Mouse (Mus musculus): ENCODE data around the gene Mob3a. TPM values are rescaled to one million over a fixed set of nuclear protein-coding genes. Genes with fewer than 3 reads are reported as not detected.

Mob3a gene
- total RNA-seq, 1 experiment = 29.2 TPM

DNA sequence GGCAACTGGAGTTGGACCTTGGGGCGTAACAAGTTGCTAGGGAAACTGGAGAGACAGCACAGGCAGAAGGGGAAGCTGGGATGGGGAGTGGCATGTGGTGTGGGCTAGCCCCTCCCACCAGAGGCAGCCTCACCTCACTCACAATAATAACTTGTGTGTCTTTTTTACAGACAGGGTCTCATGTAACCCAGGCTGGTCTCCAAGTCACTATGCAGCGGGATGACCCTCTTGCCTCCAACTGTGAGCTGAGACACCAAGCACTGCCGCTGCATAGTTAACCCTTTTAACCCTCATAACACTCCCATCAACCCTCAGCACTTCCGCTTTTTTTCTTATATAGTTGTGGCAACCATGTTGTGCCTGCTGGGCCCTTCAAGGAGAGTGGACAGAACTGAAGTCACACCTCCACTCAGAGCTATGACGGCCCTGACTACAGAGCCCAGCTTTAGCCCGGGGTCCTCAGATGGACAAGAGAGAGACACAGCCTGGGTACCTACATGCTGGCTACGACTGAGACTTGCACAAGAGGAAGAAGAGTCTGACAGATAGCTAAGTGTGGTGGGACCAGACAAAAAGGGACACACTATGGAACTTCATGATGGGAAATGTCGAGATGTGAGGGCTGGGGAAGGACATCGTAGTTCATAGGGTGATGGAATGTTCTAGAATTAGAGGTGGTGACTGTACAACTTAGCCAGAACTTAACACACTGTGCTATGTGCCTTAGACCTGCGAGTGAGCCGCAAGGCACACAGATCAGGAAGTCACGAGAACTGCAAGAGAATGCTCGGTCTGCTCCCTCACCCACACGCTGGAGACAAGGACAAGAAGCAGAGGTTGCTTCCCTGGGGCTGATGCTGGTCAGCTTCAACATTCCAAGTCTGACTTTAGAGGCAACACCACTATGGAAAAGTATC lies 9.3 kb downstream of the Mob3a start:
- no peak for DNase-seq (ENCODE audit: low read depth, low spot score)
- Histone ChIP-seq H3K4me1 (ENCODE audit: control insufficient read depth in 2 of 2, insufficient read depth in 2 of 2, low read length in 2 of 2, poor library complexity in 1 of 2) (peaks cover 4 to 27% of the 10 kb centered on the region in 2 experiments; a peak in 3 of 4 replicates), H3K36me3 (ENCODE audit: control insufficient read depth, insufficient read depth, low read length, poor library complexity, severe bottlenecking) (peaks cover 8% of the 10 kb centered on the region; the same call in 1 of the 2 replicates), H3K9ac (ENCODE audit: insufficient read depth, low read depth, low read length, poor library complexity, severe bottlenecking) (no peak overlapping the region), H3K4me3 (ENCODE audit: insufficient read depth in 1 of 2, low read depth in 1 of 2, low read length in 2 of 2, poor library complexity in 1 of 2, severe bottlenecking in 1 of 2) (no peak overlapping the region), H3K9me3 (ENCODE audit: control insufficient read depth, insufficient read depth, low read depth, low read length) (no peaks in the 10 kb centered on the region), H3K27ac (ENCODE audit: insufficient read depth, low read depth, low read length, poor library complexity, severe bottlenecking) (no peak overlapping the region)
- in situ Hi-C loops (cut with MboI; ENCODE audit: low sequenced_read_pairs in 2 of 2, unreplicated experiment in 2 of 2) = no loop called here
- TF ChIP-seq ZNF384 (IDR thresholded peaks at IDR 0.05; ENCODE audit: low read depth, low read length) (no peak), HCFC1 (IDR thresholded peaks at IDR 0.05; ENCODE audit: borderline replicate concordance, insufficient read depth, low read length) (no peak)

DNA sequence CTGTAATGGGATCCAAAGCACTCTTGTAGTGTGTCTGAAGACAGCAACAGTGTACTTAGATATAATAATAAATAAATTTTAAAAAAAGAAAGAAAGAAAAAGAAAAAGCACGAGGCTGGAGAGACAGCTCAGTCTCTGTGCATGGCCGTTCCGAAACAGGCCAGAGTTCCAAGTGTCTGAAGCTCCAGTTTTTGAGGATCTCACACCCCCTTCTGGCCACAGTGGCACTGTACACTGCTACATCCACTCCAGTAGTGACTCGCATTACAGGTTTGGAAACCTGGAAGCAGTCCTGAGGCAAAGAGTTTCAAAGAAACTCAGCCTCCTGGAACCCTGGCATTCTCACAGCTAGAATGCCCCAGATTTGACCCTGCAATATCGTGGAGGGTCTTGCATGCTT lies 13.9 kb downstream of the Mob3a start:
- Histone ChIP-seq H3K27ac (ENCODE audit: insufficient read depth, low read depth, low read length, poor library complexity, severe bottlenecking) (no peak overlapping the region), H3K36me3 (ENCODE audit: control insufficient read depth, insufficient read depth, low read length, poor library complexity, severe bottlenecking) (peaks cover 15% of the 10 kb centered on the region; the same call in 1 of the 2 replicates), H3K9ac (ENCODE audit: insufficient read depth, low read depth, low read length, poor library complexity, severe bottlenecking) (no peak overlapping the region), H3K4me3 (ENCODE audit: insufficient read depth in 1 of 2, low read depth in 1 of 2, low read length in 2 of 2, poor library complexity in 1 of 2, severe bottlenecking in 1 of 2) (no peak overlapping the region), H3K9me3 (ENCODE audit: control insufficient read depth, insufficient read depth, low read depth, low read length) (no peaks in the 10 kb centered on the region), H3K4me1 (ENCODE audit: control insufficient read depth in 2 of 2, insufficient read depth in 2 of 2, low read length in 2 of 2, poor library complexity in 1 of 2) (peaks cover 0 to 9% of the 10 kb centered on the region in 2 experiments; a peak in 1 of 4 replicates)
- TF ChIP-seq ZC3H11A (IDR thresholded peaks at IDR 0.05; ENCODE audit: borderline replicate concordance, low read depth, low read length) = 0 out of 2 replicates have a peak, but pooled peaks have one; percentile 14
- TF ChIP-seq CHD2 (IDR thresholded peaks at IDR 0.05; ENCODE audit: low read depth, low read length) = no peak
- peak; percentile 68 for DNase-seq (ENCODE audit: low read depth, low spot score)
- in situ Hi-C loops (cut with MboI; ENCODE audit: low sequenced_read_pairs in 2 of 2, unreplicated experiment in 2 of 2) = no loop called here

- in situ Hi-C loops (cut with MboI; ENCODE audit: low sequenced_read_pairs in 2 of 2, unreplicated experiment in 2 of 2) = no loop called here
- Histone ChIP-seq H3K27ac (ENCODE audit: insufficient read depth, low read depth, low read length, poor library complexity, severe bottlenecking) (no peak overlapping the region), H3K4me3 (ENCODE audit: insufficient read depth in 1 of 2, low read depth in 1 of 2, low read length in 2 of 2, poor library complexity in 1 of 2, severe bottlenecking in 1 of 2) (no peak overlapping the region), H3K36me3 (ENCODE audit: control insufficient read depth, insufficient read depth, low read length, poor library complexity, severe bottlenecking) (peaks cover 15% of the 10 kb centered on the region; the same call in 1 of the 2 replicates), H3K4me1 (ENCODE audit: control insufficient read depth in 2 of 2, insufficient read depth in 2 of 2, low read length in 2 of 2, poor library complexity in 1 of 2) (peaks cover 0 to 5% of the 10 kb centered on the region in 2 experiments; a peak in 1 of 4 replicates), H3K9me3 (ENCODE audit: control insufficient read depth, insufficient read depth, low read depth, low read length) (no peaks in the 10 kb centered on the region), H3K9ac (ENCODE audit: insufficient read depth, low read depth, low read length, poor library complexity, severe bottlenecking) (no peak overlapping the region)
- DNase-seq (ENCODE audit: low read depth, low spot score) = no peak
- no peak for TF ChIP-seq ZC3H11A (IDR thresholded peaks at IDR 0.05; ENCODE audit: borderline replicate concordance, low read depth, low read length)
- TF ChIP-seq CHD2 (IDR thresholded peaks at IDR 0.05; ENCODE audit: low read depth, low read length) = no peak
- TF ChIP-seq HCFC1 (IDR thresholded peaks at IDR 0.05; ENCODE audit: borderline replicate concordance, insufficient read depth, low read length) = no peak
- no peak for TF ChIP-seq ZNF384 (IDR thresholded peaks at IDR 0.05; ENCODE audit: low read depth, low read length)
- no peak for TF ChIP-seq MAFK (IDR thresholded peaks at IDR 0.05; ENCODE audit: insufficient read depth, low read depth, low read length)
These were observed 15.2 kb downstream of the Mob3a start for GRCm38 (mm10) chr10:80686617-80687016.

- H3K36me3 ChIP-seq (ENCODE audit: control insufficient read depth, insufficient read depth, low read length, poor library complexity, severe bottlenecking) = peaks cover 8% of the 10 kb centered on the region; the same call in 1 of the 2 replicates
- H3K27ac ChIP-seq (ENCODE audit: insufficient read depth, low read depth, low read length, poor library complexity, severe bottlenecking) = no peak overlapping the region
- H3K4me3 ChIP-seq (ENCODE audit: insufficient read depth in 1 of 2, low read depth in 1 of 2, low read length in 2 of 2, poor library complexity in 1 of 2, severe bottlenecking in 1 of 2) = no peak overlapping the region
- no peaks in the 10 kb centered on the region for H3K9me3 ChIP-seq (ENCODE audit: control insufficient read depth, insufficient read depth, low read depth, low read length)
- DNase-seq (ENCODE audit: low read depth, low spot score) = no peak
- no peaks in the 10 kb centered on the region for H3K4me1 ChIP-seq (ENCODE audit: control insufficient read depth in 2 of 2, insufficient read depth in 2 of 2, low read length in 2 of 2, poor library complexity in 1 of 2)
- TF ChIP-seq ZC3H11A (IDR thresholded peaks at IDR 0.05; ENCODE audit: borderline replicate concordance, low read depth, low read length) (no peak), MAFK (IDR thresholded peaks at IDR 0.05; ENCODE audit: insufficient read depth, low read depth, low read length) (no peak)
- in situ Hi-C loops (cut with MboI; ENCODE audit: low sequenced_read_pairs in 2 of 2, unreplicated experiment in 2 of 2) = no loop called here
- no peak overlapping the region for H3K9ac ChIP-seq (ENCODE audit: insufficient read depth, low read depth, low read length, poor library complexity, severe bottlenecking)
These were observed 16.8 kb downstream of the Mob3a start for GRCm38 (mm10) chr10:80684984-80685383.

Data from ES-E14 (cell line).